Mouse (Mus musculus) frontal cortex, adult (tissue): ENCODE measurements around the gene Rnf11.
"Not testable (repeated sequence)": the region's sequence is repeated elsewhere in the genome, so short reads cannot be mapped to it uniquely, and the experiment has no call there.

ENCODE experiments used
- ATAC-seq: cut with Nextera tagmentation; 2 replicates; pipeline ENCODE4 v1.9.2; 2017; ENCODE audit warnings: mild to moderate bottlenecking, moderate library complexity, mixed read lengths; ENCODE audit not compliant: low TSS enrichment

Rnf11 gene

DNA sequence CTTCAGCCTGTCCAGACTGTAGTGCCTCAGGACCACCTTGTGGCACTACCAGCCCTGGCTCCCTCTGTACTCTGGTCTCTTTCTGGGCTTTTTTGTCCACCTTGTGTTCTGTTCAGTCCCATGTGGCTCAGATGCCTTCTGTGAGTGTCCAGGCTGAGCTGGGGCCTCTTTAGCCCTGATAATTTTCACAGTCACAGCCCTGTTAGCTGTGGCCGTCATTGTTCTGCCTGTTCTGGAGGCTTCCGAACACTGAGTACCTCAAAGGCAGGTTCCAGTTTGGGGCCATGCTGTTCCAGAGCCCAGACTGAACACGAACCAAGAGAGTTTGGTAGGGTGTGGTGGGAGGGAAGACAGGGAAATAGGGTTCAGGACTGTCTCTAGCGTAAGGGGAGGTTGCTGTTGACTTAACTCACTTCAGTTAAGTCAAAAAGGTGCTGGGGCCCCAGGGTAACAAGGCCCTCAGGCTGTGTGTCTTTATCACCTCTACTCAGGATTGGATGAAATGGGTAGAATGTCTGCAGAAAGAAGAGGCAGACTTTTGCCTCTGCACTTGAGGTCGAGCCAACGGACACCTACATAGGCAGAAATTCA, 73.1 kb downstream of the Rnf11 start:
- no peak for ATAC-seq

DNA sequence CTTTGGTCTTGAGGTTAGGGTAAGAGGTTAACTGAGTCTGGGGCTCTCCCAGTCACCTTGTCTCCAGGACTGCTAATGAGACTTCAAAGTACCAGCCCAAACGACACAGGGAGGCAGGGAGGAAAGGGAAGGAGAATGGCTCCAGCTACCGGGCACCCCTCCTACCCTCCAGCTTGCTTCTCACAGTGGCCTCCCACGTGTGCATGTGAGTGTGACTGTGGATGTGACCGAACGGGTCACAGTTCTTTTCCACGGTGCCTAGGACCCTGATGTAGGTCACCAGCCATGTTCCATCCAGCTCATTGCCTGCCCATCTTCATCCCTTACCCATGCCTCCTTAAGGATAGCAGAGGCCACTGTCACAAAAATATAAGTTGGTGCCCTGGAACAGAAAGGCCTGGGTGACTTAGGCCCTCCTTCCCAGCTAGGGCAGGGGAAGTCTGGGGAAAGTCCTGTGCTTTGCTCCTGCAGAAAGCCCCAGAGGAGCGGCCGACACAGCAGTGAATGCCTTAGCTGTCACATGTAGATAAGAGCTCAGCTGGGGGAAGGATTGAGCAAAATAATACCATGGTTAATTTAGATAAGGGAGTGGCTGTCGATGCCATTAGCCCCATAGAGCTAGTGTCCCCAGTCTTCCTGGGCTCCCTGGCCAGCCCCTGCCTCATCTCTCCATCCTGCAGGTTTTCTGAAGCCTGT, 73.7 kb downstream of the Rnf11 start:
- ATAC-seq = no peak

DNA sequence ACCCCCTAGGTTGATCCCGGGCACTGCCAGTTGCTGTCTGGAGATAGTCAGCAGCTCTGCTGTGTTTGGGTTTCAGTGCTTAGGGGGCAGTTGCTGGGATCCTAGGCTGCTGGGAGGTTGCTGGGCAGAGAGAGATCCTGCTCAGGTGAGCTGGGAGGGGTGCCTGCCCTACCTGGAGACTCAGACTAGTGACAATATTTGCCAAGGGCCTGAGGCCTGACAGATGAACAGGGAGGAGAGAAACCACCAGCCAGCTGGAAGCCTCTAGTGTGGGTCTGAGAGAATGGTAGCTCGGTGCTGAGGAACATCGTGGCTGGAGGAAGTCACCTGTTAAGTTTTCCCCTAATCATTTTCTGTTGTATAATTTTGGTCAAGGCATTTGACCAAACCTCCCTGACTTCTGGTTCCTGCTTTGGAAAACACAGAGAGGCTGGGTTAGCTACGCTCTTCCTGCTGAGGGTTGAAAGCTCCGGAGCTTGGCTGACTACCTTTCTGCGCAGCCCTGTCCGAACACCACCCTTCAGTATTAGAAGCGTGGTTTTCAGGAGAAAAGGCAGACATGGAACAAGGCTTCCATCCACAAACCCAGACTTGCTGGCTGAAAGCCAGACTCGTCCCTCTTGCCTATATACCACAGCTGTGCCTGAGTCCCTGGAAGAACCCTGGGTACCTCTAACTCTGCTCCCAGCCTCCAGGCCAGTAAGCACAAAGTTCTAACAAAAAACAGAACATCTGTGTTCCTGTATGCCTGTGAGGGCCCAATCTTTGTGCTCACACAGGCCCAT, 76.6 kb downstream of the Rnf11 start:
- no peak for ATAC-seq

DNA sequence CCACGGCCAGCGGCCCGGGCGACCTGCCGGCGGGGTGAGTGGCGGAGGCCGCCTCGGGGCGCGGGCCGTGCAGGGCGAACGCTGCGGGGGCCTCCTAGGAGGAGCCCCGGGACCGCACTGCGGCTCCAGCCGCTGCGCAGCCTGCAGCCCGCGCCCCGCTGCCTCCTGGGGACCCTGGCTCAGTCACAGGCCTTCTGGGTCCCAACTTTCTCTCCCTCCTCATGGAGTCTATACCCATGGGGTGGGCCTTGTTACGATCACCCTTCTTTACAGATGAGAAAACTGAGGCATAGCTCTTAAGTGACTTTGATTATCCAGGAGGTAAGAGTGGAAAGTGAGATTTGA, 77.4 kb downstream of the Rnf11 start:
- no peak for ATAC-seq

DNA sequence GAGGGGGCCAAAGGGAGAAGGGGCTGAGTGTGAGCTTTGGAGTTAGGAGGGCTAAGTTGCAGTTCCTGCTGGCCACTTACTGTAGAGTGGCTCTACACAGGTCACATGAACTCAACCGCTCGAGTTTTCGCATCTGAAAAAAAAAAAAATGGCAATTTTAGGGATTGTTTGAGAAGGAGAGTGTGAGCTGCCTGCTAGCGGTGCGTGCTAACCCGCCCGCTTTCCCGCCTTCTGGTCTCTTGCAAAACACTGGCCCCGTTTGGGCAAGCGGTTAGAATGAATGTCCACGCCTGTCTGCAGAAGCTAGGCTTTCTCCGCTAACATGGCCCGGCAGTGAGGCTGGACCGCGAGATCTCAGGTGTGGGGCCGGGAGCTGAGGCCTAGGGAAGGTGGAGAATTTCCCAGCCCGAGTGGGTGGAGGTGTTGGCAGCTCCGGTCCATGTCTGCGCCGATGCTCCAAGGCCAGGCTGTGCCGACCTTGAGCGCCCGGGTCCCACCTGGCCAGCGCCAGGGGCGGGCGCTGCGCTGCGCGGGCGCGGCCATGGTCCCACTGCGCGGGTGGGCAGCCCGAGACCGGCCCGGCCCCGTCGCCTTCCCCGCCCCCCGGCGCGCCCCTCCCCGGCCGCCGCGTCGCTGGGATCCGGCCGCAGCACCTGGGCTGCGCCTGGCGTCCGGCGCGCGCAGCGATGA, 77.9 kb downstream of the Rnf11 start, which contains the start of gene Ttc39a:
TSS of gene Ttc39a (plus strand) at position 138 of the 690 bp plus-strand sequence.
- ATAC-seq = peak; percentile 50

DNA sequence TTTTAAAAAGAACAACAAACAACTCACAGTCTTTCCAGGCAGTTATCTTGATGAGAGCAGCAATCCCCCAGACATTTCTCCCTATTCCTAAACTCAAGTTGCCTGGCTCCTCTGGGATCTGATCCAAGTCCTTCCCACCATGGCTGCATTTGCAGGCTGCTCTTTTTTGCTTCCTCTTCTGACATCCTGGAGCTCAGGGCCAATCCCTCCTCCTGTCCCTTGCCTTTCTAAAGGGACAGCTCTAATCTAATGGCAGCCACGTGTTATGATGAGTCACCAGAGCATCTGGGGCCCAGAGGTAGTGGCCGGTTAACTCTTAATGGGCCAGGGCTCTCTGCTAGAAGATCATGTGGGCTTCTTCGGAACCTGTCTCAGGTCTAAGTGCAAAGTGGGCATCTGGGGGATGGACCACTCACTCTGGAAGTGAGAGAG, 78.5 kb downstream of the Rnf11 start:
- peak; percentile 62 for ATAC-seq

DNA sequence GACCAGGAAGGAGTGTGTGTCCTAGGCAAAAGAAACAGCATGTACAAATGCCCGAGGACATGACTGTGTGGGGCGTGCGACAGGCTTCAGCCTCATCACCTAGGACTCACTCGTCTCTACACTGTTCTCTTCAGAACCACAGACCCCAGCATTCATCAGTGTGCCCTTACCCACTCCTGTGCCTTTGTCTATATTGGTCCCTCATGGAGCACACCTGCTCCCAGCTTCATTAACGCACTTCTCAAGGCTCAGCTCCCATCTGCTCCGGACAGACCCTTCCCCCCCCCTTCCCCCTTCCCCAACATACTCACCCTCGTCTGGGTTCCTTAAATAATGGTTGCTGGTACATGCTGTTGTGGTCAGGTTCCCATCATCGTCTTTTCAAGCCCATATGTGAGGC, 79.1 kb downstream of the Rnf11 start:
- no peak for ATAC-seq

DNA sequence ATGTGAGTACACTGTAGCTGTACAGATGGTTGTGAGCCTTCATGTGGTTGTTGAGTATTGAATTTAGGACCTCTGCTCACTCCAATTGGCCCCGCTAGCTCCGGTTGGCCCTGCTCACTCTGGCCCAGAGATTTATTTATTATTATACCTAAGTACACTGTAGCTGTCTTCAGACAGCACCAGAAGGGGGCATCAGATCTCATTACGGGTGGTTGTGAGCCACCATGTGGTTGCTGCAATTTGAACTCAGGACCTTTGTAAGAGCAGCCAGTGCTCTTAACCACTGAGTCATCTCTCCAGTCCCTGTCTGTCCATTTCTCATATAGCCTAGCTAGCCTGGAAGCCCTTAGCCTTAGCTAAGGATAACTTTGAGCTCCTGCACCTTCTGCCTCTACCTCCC, 79.6 kb downstream of the Rnf11 start:
- not testable (repeated sequence) for ATAC-seq

DNA sequence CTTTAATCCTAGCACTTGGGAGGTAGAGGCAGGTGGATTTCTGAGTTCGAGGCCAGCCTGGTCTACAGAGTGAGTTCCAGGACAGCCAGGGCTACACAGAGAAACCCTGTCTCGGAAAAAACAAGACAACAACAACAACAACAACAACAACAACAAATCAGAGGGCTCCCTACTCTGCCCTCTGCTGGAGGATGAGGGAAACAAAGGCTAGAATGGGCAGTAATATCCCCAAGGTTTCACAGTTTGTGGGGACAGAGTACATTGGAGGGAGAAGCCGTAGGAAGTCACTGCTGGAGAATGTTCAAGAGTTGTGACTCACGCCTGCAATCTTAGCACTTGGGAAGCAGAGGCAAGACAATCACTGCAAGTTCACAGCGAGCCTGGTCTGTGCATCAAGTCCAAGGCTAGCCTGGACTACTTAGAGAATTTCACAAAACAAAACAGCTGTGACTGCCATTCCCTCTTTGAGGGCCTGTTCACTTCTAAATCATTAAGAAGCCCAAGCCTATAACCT, 83.3 kb downstream of the Rnf11 start:
- ATAC-seq = no peak
